Mouse (Mus musculus) heart, adult 2 months (tissue): ENCODE results near the gene Gm47791. TPM values are rescaled to one million over a fixed set of nuclear protein-coding genes. Genes with fewer than 3 reads are reported as not detected.

Experiments used
- DNase-seq, 2 experiments: peaks; one replicate each; pipeline ENCODE4 v3.0.0; 2021
- H3K27ac ChIP-seq: fragments of 200-600 bp; 2 replicates; pipeline ENCODE4 v1.8.1; 2022
- H3K27me3 ChIP-seq: fragments of 200-500 bp; 2 replicates; pipeline ENCODE4 v1.6.1; 2012; ENCODE audit warnings: mild to moderate bottlenecking, low read length, inconsistent platforms, mixed read lengths; ENCODE audit not compliant: control insufficient read depth, insufficient read depth
- H3K36me3 ChIP-seq: fragments of 200-500 bp; 2 replicates; pipeline ENCODE4 v1.6.1; 2012; ENCODE audit warnings: low read length, inconsistent platforms; ENCODE audit not compliant: control insufficient read depth, insufficient read depth
- H3K4me1 ChIP-seq: fragments of 200-500 bp; 2 replicates; pipeline ENCODE4 v1.6.1; 2011; ENCODE audit warnings: low read length; ENCODE audit not compliant: control insufficient read depth, insufficient read depth
- H3K4me3 ChIP-seq: fragments of 200-600 bp; 2 replicates; pipeline ENCODE4 v1.8.1; 2022
- H3K79me2 ChIP-seq: fragments of 200-500 bp; replicated peaks from 2 replicates; pipeline ENCODE4 v1.6.1; 2012; ENCODE audit warnings: mild to moderate bottlenecking, inconsistent platforms, low read length, moderate library complexity, mixed read lengths; ENCODE audit not compliant: control insufficient read depth, insufficient read depth
- H3K9ac ChIP-seq: fragments of 200-500 bp; 2 replicates; pipeline ENCODE4 v1.6.1; 2012; ENCODE audit warnings: low read depth, mild to moderate bottlenecking, control low read depth, inconsistent platforms, low read length, mixed read lengths
- CTCF ChIP-seq: fragments of 200-600 bp; IDR thresholded peaks from 2 replicates; pipeline ENCODE4 v1.8.1; 2022; ENCODE audit warnings: antibody characterized with exemption, mild to moderate bottlenecking, moderate library complexity
- EP300 ChIP-seq: fragments of 200-500 bp; IDR thresholded peaks from 2 replicates; pipeline ENCODE4 v1.6.1; 2011; ENCODE audit warnings: low read depth, low read length, control low read depth; ENCODE audit not compliant: insufficient read depth
- POLR2A ChIP-seq: fragments of 200-500 bp; IDR thresholded peaks from 2 replicates; pipeline ENCODE4 v1.6.1; 2011; ENCODE audit warnings: mild to moderate bottlenecking, low read depth, low read length, control low read depth; ENCODE audit not compliant: insufficient read depth
- WGBS: fragments of 180-500 bp; shearing (Covaris S2); methylation state at CpG from one replicate; pipeline ENCODE4 v1.1.7; 2018; 5-methylcytosine and 5-hydroxymethylcytosine counted together
- intact Hi-C: fragments of 180-260 bp; cut with DNase I; formaldehyde crosslinking; loops from one replicate; pipeline ENCODE4 v1.15.1; 2025
- polyA plus RNA-seq: library from polyadenylated mRNA; depleted of rRNA; stranded (reverse); fragments of >200 nt; gene quantifications from 2 replicates; pipeline ENCODE4 v1.2.3, GENCODE M21; 2012
- total RNA-seq, 2 experiments: library from RNA; stranded (reverse); gene quantifications; 2 replicates each; pipeline ENCODE4 v1.2.3; 2021

Gm47791 gene
- total and polyA plus RNA-seq, 3 experiments = not detected

GRCm38 (mm10) chr1:82792238-82792637 is 21.2 kb upstream of the Gm47791 start:
- Histone ChIP-seq H3K4me1 (peaks cover 4% of the 10 kb centered on the region), H3K27me3 (no peaks in the 10 kb centered on the region), H3K27ac (no peak overlapping the region), H3K9ac (no peak overlapping the region), H3K79me2 (no peaks in the 10 kb centered on the region), H3K4me3 (no peak overlapping the region), H3K36me3 (no peaks in the 10 kb centered on the region)
- WGBS = 93% methylated on average over 6 of the region's 6 CpGs
- no peak for DNase-seq
- no peak for TF ChIP-seq POLR2A
- no peak for TF ChIP-seq CTCF
- no peak for TF ChIP-seq EP300
- intact Hi-C loops = no loop called here

DNA sequence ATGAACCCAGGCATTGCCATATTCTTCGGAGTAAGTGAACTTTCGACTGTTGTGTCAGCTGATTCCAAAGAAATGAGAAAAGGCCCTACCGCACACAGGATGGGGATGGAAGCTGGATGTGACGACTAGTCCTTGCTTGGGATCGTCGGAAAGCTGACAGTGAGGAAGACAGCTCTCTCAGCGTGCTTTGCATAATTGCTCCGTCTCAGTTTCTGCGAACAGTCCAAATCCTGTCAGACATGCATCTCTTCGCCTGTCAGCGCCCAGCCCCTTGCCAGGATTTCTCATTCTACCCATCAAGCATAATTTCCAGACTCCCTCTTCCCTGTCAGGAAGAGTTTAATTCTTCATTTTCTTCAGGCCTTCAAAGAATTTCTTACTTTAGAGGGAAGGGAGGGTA is 20.1 kb upstream of the Gm47791 start:
- no peak for TF ChIP-seq EP300
- TF ChIP-seq CTCF = no peak
- TF ChIP-seq POLR2A = no peak
- H3K4me1 ChIP-seq = peaks cover 2% of the 10 kb centered on the region
- DNase-seq = no peak
- H3K27ac ChIP-seq = no peak overlapping the region
- 75% methylated on average over 11 of the region's 11 CpGs for WGBS
- no peak overlapping the region for H3K4me3 ChIP-seq
- intact Hi-C loops = no loop called here
- no peaks in the 10 kb centered on the region for H3K27me3 ChIP-seq
- H3K79me2 ChIP-seq = no peaks in the 10 kb centered on the region
- no peaks in the 10 kb centered on the region for H3K36me3 ChIP-seq
- no peak overlapping the region for H3K9ac ChIP-seq

- Histone ChIP-seq H3K27me3 (no peaks in the 10 kb centered on the region), H3K36me3 (no peaks in the 10 kb centered on the region), H3K27ac (no peak overlapping the region), H3K79me2 (no peaks in the 10 kb centered on the region), H3K4me3 (no peak overlapping the region), H3K9ac (no peak overlapping the region), H3K4me1 (peaks cover 2% of the 10 kb centered on the region)
- 59% methylated on average over 7 of the region's 7 CpGs for WGBS
- no peak for DNase-seq
- intact Hi-C loops = no loop called here
- TF ChIP-seq EP300 (no peak), POLR2A (no peak), CTCF (no peak)
Observed at GRCm38 (mm10) chr1:82788070-82788469, 17.0 kb upstream of the Gm47791 start.

GRCm38 (mm10) chr1:82787414-82787813 is 16.4 kb upstream of the Gm47791 start:
- Histone ChIP-seq H3K27me3 (no peaks in the 10 kb centered on the region), H3K4me1 (peaks cover 2% of the 10 kb centered on the region), H3K4me3 (no peak overlapping the region), H3K79me2 (no peaks in the 10 kb centered on the region), H3K9ac (no peak overlapping the region), H3K36me3 (no peaks in the 10 kb centered on the region), H3K27ac (no peak overlapping the region)
- DNase-seq = peak; percentile 53 to 69
- 3% methylated on average over 2 of the region's 2 CpGs for WGBS
- TF ChIP-seq POLR2A (no peak), EP300 (peak; percentile 87), CTCF (peak; percentile 90)
- intact Hi-C loops = loop anchor here (1.0 to 2.0 kb wide), 4 partner anchors 51 to 400 kb away; partner anchors contain the start of gene Agfg1

DNA sequence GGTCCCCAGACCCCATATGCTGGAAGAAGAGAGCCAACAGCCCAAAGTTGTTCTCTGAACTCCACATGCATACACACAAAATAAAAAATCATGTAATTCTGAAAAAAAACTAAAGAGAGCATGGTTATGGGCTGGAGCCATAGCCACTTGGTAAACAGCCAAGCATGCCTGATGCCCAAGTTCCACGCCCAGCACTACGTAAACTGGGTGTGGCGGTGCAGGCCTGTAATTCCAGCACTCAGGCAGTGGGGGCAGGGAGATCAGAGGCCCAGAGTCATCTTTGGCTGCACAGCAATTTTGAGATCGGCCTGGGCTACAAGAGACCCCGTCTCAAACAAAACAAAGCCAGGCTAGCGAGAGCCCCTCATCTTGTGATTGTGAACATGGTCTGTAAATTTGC is 14.5 kb upstream of the Gm47791 start:
- no peak overlapping the region for H3K27ac ChIP-seq
- no peak overlapping the region for H3K9ac ChIP-seq
- intact Hi-C loops = no loop called here
- H3K4me3 ChIP-seq = no peak overlapping the region
- H3K27me3 ChIP-seq = no peaks in the 10 kb centered on the region
- TF ChIP-seq POLR2A = no peak
- no peak for TF ChIP-seq CTCF
- no peak for TF ChIP-seq EP300
- peaks cover 2% of the 10 kb centered on the region for H3K4me1 ChIP-seq
- H3K79me2 ChIP-seq = no peaks in the 10 kb centered on the region
- no peaks in the 10 kb centered on the region for H3K36me3 ChIP-seq
- WGBS = 64% methylated on average over 6 of the region's 6 CpGs
- DNase-seq = no peak

DNA sequence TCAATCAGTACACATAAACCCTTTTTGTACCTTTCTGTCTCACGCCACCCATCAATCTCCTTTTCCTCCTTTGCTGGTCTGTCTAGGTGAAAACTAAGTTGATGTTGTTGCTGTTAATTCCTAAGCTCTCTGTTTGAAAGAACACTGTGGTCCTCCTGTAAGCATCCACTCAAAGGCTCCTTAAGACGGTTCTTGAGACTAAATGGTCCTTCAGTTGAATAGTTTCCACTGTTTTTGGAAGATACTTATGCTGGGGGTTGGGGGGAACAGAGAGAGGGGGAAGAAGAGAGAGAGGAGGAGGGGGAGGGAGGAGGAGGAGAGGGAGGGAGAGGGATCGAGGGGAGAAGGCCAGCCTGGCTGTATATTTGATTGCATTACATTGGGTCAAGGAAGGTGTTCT is 12.5 kb upstream of the Gm47791 start:
- no peak overlapping the region for H3K4me3 ChIP-seq
- TF ChIP-seq POLR2A (no peak), CTCF (no peak), EP300 (no peak)
- no peak overlapping the region for H3K9ac ChIP-seq
- no peak for DNase-seq
- H3K27me3 ChIP-seq = no peaks in the 10 kb centered on the region
- intact Hi-C loops = no loop called here
- WGBS = 72% methylated on average over 3 of the region's 3 CpGs
- peaks cover 2% of the 10 kb centered on the region for H3K4me1 ChIP-seq
- no peaks in the 10 kb centered on the region for H3K79me2 ChIP-seq
- no peaks in the 10 kb centered on the region for H3K36me3 ChIP-seq
- H3K27ac ChIP-seq = no peak overlapping the region
